Mouse (Mus musculus): ENCODE results near the gene Slc9b1.

- TF ChIP-seq POLR2A (IDR thresholded peaks at IDR 0.05; ENCODE audit: insufficient read depth, low read depth, low read length) (no peak), CTCF (IDR thresholded peaks at IDR 0.05) (peak; percentile 95)
Observed at GRCm38 (mm10) chr3:135402201-135402658, 54.4 kb downstream of the Slc9b1 start.
